Mouse (Mus musculus): Measurements from ENCODE around the gene Ick.

GRCm38 (mm10) chr9:78148149-78148548 is 39.2 kb downstream of the Ick start:
- no peak for TF ChIP-seq CTCF (conservative IDR thresholded peaks at IDR 0.05; ENCODE audit: insufficient read depth, insufficient read length, low read depth, low read length)
- no peak for TF ChIP-seq POLR2A (IDR thresholded peaks at IDR 0.05; ENCODE audit: low read depth, low read length)

Data from kidney, adult 2 months (tissue).